Mouse (Mus musculus): ENCODE measurements around the gene Brf1. TPM values are rescaled to one million over a fixed set of nuclear protein-coding genes. Genes with fewer than 3 reads are reported as not detected.

The Brf1 gene
- polyA plus RNA-seq, 1 experiment from 2014 or later: 50.0 TPM

Small RNA genes within 50 kb of the gene (microRNA-seq; reads per million reads assigned to microRNA genes)
- not detected for gene Mir6941 (ENCODE audit: borderline number of aligned reads)

Other genes starting within 250 kb of the Brf1 start
- 12.8 and 13.0 TPM in 2 replicates for gene Pld4, start 240.0 kb downstream of the Brf1 start, polyA plus RNA-seq (2014; fragmentation: Nextera tagmentation; extraction: Ambion mirVana)
- 5.9 and 8.3 TPM in 2 replicates for gene Ahnak2, start 198.0 kb downstream of the Brf1 start, polyA plus RNA-seq (2014; fragmentation: Nextera tagmentation; extraction: Ambion mirVana)
- 6.6 and 7.1 TPM in 2 replicates for gene Clba1, start 191.8 kb downstream of the Brf1 start, polyA plus RNA-seq (2014; fragmentation: Nextera tagmentation; extraction: Ambion mirVana)
- 86.2 and 105 TPM in 2 replicates for gene Cdca4, start 171.3 kb downstream of the Brf1 start, polyA plus RNA-seq (2014; fragmentation: Nextera tagmentation; extraction: Ambion mirVana)
- gene Gpr132, start 132.5 kb downstream of the Brf1 start, polyA plus RNA-seq (2014; fragmentation: Nextera tagmentation; extraction: Ambion mirVana): 0.45 and 0.54 TPM in 2 replicates
- gene Jag2, start 70.9 kb downstream of the Brf1 start, polyA plus RNA-seq (2014; fragmentation: Nextera tagmentation; extraction: Ambion mirVana): 9.4 and 13.1 TPM in 2 replicates
- gene Nudt14, start 58.6 kb downstream of the Brf1 start, polyA plus RNA-seq (2014; fragmentation: Nextera tagmentation; extraction: Ambion mirVana): 87.3 and 87.4 TPM in 2 replicates
- 20.8 and 22.8 TPM in 2 replicates for gene Btbd6, start 24.2 kb downstream of the Brf1 start, polyA plus RNA-seq (2014; fragmentation: Nextera tagmentation; extraction: Ambion mirVana)
- gene Pacs2, start 13.8 kb upstream of the Brf1 start, polyA plus RNA-seq (2014; fragmentation: Nextera tagmentation; extraction: Ambion mirVana): 17.9 and 18.7 TPM in 2 replicates
- gene Tex22, start 73.8 kb upstream of the Brf1 start, polyA plus RNA-seq (2014; fragmentation: Nextera tagmentation; extraction: Ambion mirVana): not detected in 2 replicates
- 19.8 and 21.3 TPM in 2 replicates for gene Mta1, start 97.6 kb upstream of the Brf1 start, polyA plus RNA-seq (2014; fragmentation: Nextera tagmentation; extraction: Ambion mirVana)
- gene Crip2, start 139.5 kb upstream of the Brf1 start, polyA plus RNA-seq (2014; fragmentation: Nextera tagmentation; extraction: Ambion mirVana): 154 and 185 TPM in 2 replicates
- 408 and 507 TPM in 2 replicates for gene Crip1, start 145.6 kb upstream of the Brf1 start, polyA plus RNA-seq (2014; fragmentation: Nextera tagmentation; extraction: Ambion mirVana)
- 19.8 and 23.5 TPM in 2 replicates for gene Tedc1, start 155.7 kb upstream of the Brf1 start, polyA plus RNA-seq (2014; fragmentation: Nextera tagmentation; extraction: Ambion mirVana)
- gene Tmem121, start 185.2 kb upstream of the Brf1 start, polyA plus RNA-seq (2014; fragmentation: Nextera tagmentation; extraction: Ambion mirVana): 8.7 and 11.5 TPM in 2 replicates